Mouse (Mus musculus) adipocyte (in vitro differentiated cells): ENCODE measurements at regions not wholly inside any gene's neighbourhood (a gene's known extent, or its start where the extent isn't known, plus 50 kb on each side); places are given as distances from the start of the nearest gene placed in this dataset.

Experiments
- DNase-seq: peaks from one replicate; pipeline ENCODE4 v3.0.0-alpha.2; 2016; ENCODE audit warnings: low spot score

- peak; percentile 54 for DNase-seq
Measured at GRCm38 (mm10) chr3:121104571-121105407, 66.7 kb downstream of the Rwdd3 start.

GRCm38 (mm10) chr3:121102871-121103270, 68.6 kb downstream of the Rwdd3 start:
- DNase-seq = no peak

- DNase-seq = no peak
Measured at GRCm38 (mm10) chr3:121102120-121102519, 69.4 kb downstream of the Rwdd3 start.

- no peak for DNase-seq
Measured at GRCm38 (mm10) chr3:121100211-121100860, 71.2 kb downstream of the Rwdd3 start.

- DNase-seq = peak; percentile 30
Measured at GRCm38 (mm10) chr3:121093509-121093908, 78.0 kb downstream of the Rwdd3 start.

GRCm38 (mm10) chr3:121088724-121089123, 82.8 kb downstream of the Rwdd3 start:
- no peak for DNase-seq

- no peak for DNase-seq
Measured at GRCm38 (mm10) chr3:121068676-121069075, 102.8 kb downstream of the Rwdd3 start.

- DNase-seq = no peak
Measured at GRCm38 (mm10) chr3:121035904-121036549, 135.5 kb downstream of the Rwdd3 start.

- DNase-seq = no peak
Measured at GRCm38 (mm10) chr3:121025546-121026157, 145.8 kb downstream of the Rwdd3 start.

- DNase-seq = no peak
Measured at GRCm38 (mm10) chr3:121024810-121025209, 146.7 kb downstream of the Rwdd3 start.

GRCm38 (mm10) chr3:121021126-121021848, 150.2 kb downstream of the Rwdd3 start:
- DNase-seq = no peak

GRCm38 (mm10) chr3:121009223-121009622, 162.3 kb downstream of the Rwdd3 start:
- no peak for DNase-seq

GRCm38 (mm10) chr3:120983556-120984270, 187.8 kb downstream of the Rwdd3 start:
- DNase-seq = no peak

GRCm38 (mm10) chr3:120982795-120983555, 188.5 kb downstream of the Rwdd3 start:
- DNase-seq = no peak

- no peak for DNase-seq
Measured at GRCm38 (mm10) chr3:120982218-120982617, 189.3 kb downstream of the Rwdd3 start.

- DNase-seq = no peak
Measured at GRCm38 (mm10) chr3:120970746-120971466, 200.6 kb downstream of the Rwdd3 start.

- no peak for DNase-seq
Measured at GRCm38 (mm10) chr3:120946906-120947305, 224.6 kb downstream of the Rwdd3 start.

GRCm38 (mm10) chr3:120934401-120934800, 237.1 kb downstream of the Rwdd3 start:
- DNase-seq = no peak

- DNase-seq = no peak
Measured at GRCm38 (mm10) chr3:120920351-120920750, 251.1 kb downstream of the Rwdd3 start.

GRCm38 (mm10) chr3:120898931-120899330, 272.6 kb downstream of the Rwdd3 start:
- no peak for DNase-seq
